Mouse (Mus musculus): ENCODE results near the gene Neu2.

Gene Neu2

DNA sequence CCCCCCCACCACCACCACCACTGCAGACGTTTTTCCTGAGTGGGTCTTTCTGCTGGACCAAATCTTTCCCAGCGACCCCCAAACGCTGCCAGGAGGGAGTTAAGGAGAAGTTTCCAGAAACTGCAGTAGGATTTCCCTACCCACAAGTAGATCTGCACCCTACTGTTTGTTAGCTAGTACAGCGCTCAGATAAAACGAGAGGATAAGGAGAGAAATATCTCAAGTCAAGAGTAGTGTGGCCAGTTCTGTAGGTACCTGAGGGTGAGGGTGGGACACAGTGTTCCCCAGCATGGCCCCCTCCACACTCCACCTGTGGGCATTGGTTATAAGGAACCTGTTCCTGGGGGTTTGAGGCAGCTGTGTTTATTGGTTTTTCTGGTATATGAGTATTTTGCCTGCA, 1.2 kb downstream of the Neu2 start:
- TF ChIP-seq GATA4 (IDR thresholded peaks at IDR 0.05; ENCODE audit: insufficient replicate concordance, low read length) = no peak

DNA sequence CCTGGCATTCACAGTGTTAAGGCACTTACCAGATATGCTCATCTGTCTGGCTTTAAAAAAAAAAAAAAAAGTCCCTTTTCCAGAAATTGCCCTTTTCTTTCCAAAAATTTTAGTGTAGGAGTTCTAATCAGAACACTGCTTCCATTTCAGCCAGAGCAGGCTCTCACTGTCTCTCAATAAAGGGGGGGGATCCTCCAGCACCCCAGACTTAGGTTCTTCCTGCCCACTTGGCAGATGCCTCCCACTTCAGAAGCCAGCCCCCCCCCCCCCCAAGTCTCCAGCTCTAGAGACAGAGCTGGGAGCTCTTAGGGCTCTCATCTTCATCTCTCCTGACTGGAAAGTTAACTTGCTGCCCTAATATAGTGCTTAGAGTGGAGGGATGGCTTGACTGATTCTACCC, 10.8 kb downstream of the Neu2 start:
- TF ChIP-seq GATA4 (IDR thresholded peaks at IDR 0.05; ENCODE audit: insufficient replicate concordance, low read length) = no peak

- no peak for TF ChIP-seq GATA4 (IDR thresholded peaks at IDR 0.05; ENCODE audit: insufficient replicate concordance, low read length)
Observed at GRCm38 (mm10) chr1:87521523-87521922, 11.8 kb downstream of the Neu2 start.

GRCm38 (mm10) chr1:87525041-87525440, 15.4 kb downstream of the Neu2 start:
- no peak for TF ChIP-seq GATA4 (IDR thresholded peaks at IDR 0.05; ENCODE audit: insufficient replicate concordance, low read length)

- TF ChIP-seq GATA4 (IDR thresholded peaks at IDR 0.05; ENCODE audit: insufficient replicate concordance, low read length) = no peak
Observed at GRCm38 (mm10) chr1:87527191-87527590, 17.5 kb downstream of the Neu2 start.

DNA sequence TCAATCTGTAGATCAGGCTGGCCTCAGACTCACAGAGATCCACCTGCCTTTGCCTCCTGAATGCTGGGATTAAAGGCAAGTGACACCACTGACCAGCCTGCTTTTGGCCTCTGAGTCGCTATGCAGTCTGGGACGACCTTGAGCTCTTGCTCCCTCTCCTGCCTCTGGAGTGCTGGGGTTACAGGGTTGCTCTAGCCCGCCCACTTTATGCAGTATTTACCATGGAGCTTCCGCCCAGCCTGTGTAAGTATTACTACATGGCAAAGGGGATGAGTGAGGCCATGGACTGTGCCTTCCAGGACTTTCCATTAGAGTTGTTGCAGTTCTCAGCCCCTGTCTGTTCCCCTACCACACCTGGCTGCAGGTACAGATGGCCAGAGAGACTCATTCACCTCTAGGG, 22.7 kb downstream of the Neu2 start:
- TF ChIP-seq GATA4 (IDR thresholded peaks at IDR 0.05; ENCODE audit: insufficient replicate concordance, low read length) = no peak

GRCm38 (mm10) chr1:87534118-87534517, 24.4 kb downstream of the Neu2 start:
- no peak for TF ChIP-seq GATA4 (IDR thresholded peaks at IDR 0.05; ENCODE audit: insufficient replicate concordance, low read length)

DNA sequence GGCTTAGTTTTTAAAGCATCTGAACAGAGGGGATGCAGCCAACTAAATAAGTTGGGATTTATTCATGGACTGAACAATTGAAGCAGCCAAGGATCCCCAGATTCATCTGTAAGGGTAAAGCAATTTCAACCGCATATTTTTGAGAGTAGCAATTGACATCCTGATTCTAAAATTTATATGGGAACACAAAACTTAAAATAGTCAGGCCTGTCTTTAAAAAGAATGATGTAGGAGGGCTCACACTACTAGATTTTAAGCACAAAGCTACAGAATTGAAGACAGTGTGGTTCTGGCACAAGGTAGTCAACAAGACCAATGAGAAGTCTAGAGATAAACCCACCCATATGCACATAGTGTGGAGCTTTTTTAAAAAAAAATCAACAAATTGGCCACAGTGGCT, 27.3 kb downstream of the Neu2 start:
- no peak for TF ChIP-seq GATA4 (IDR thresholded peaks at IDR 0.05; ENCODE audit: insufficient replicate concordance, low read length)

DNA sequence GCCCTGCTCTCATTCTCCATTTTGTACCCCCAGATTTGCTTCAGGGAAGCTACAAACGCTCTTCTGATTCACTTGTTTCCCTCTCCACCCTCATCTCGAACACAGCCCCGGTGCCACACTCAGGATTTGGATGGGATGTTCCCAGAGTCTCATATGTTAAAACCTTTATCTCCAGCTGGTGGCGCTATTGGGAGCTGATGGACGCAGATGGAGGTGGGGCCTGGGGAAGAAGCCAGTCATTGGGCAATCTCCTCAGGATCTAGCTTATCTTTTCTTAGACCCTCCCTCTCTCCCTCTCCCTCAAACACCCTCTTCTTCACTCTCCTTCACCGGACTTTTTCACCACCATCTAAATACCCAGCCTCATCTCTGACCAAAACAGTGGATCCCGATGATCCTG, 31.9 kb downstream of the Neu2 start:
- no peak for TF ChIP-seq GATA4 (IDR thresholded peaks at IDR 0.05; ENCODE audit: insufficient replicate concordance, low read length)

GRCm38 (mm10) chr1:87551008-87551407, 41.3 kb downstream of the Neu2 start:
- no peak for TF ChIP-seq GATA4 (IDR thresholded peaks at IDR 0.05; ENCODE audit: insufficient replicate concordance, low read length)

GRCm38 (mm10) chr1:87553586-87553985, 43.9 kb downstream of the Neu2 start:
- TF ChIP-seq GATA4 (IDR thresholded peaks at IDR 0.05; ENCODE audit: insufficient replicate concordance, low read length) = no peak

DNA sequence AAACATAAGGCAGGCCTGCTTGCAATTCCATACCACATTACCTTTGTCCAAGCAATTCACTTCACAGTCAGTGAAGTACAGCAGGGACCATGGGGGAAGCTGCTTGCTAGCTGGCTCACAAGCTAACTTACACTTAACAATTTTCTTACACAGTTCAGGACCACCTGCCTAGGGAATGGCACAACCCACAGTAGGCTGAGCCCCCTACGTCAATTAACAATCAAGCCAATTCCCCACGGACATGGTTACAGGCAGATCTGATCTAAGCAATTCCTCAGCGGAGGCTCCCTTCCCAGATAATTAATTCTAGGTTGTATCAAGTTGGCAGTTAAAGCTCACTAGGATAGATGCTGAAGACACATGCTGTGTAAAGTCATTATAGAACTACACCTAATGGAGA, 53.3 kb downstream of the Neu2 start:
- TF ChIP-seq GATA4 (IDR thresholded peaks at IDR 0.05; ENCODE audit: insufficient replicate concordance, low read length) = no peak

- TF ChIP-seq GATA4 (IDR thresholded peaks at IDR 0.05; ENCODE audit: insufficient replicate concordance, low read length) = no peak
Observed at GRCm38 (mm10) chr1:87565760-87566159, 56.1 kb downstream of the Neu2 start.

DNA sequence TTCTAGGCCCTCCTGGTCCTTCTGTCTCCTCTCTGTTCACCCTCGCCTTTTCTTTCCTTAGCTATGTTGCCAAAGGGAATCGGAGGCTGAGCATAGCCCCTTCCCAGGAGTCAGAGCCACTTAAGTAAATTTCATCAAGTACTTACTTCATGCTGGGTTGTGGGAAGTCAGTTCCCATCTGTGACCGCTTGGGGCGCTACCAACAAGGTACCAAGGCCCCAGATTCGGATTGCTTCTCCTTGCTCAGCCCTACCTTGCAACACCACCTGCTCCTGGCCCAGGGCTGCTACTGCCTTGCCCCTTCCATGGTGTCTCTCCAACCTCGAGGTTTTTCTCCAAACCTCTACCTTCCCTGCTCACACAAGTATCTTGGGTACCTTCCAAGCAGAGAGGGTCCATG, 58.7 kb downstream of the Neu2 start:
- TF ChIP-seq GATA4 (IDR thresholded peaks at IDR 0.05; ENCODE audit: insufficient replicate concordance, low read length) = no peak

DNA sequence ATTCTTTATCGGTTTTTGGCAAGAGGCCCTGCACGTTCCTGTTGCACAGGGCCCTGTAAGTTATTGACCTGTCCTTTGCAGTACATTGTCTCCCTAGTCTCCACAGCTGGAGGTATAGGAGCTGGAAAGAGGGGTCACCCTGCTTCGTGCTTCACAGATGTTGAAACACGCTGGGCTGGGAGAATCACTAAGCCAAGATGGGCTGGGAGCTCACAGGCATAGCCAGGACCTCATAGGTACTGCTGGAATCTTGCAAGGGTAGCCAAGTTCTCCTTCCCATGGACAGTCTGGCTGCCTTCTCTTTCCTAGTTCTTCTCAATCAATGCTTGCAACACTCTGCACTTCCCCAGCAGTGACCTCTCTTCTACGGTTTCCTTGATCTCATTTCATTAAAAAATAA, 63.6 kb downstream of the Neu2 start:
- no peak for TF ChIP-seq GATA4 (IDR thresholded peaks at IDR 0.05; ENCODE audit: insufficient replicate concordance, low read length)

- TF ChIP-seq GATA4 (IDR thresholded peaks at IDR 0.05; ENCODE audit: insufficient replicate concordance, low read length) = no peak
Observed at GRCm38 (mm10) chr1:87573800-87574215, 64.1 kb downstream of the Neu2 start, which contains the start of gene Ngef. Gene Ngef (minus strand): TSS chr1:87573870.

GRCm38 (mm10) chr1:87574353-87574752, 64.7 kb downstream of the Neu2 start:
- no peak for TF ChIP-seq GATA4 (IDR thresholded peaks at IDR 0.05; ENCODE audit: insufficient replicate concordance, low read length)

DNA sequence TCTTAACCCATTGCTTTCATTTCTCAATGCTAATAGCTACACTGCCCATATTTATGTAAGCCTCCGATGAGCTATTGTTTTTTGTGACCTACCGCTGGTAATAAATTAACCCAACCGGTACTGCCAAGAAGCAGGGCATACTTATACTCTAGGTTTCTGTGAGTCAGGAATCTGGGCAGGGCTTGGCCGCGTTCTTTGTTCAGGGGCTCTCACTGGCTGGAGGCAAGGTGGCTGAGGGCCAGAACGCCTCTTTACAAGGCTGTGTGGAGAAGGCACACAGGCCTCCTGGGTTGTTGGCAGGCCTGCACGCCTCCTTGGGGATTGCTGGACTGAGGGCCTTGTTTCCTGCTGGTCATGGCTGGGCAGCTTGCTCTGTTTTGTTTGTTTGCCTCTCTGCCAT, 65.1 kb downstream of the Neu2 start:
- TF ChIP-seq GATA4 (IDR thresholded peaks at IDR 0.05; ENCODE audit: insufficient replicate concordance, low read length) = no peak

Measured in liver, adult (tissue).